ENCODE assay signal across 27 mouse cellular contexts in the genomic region with DNA sequence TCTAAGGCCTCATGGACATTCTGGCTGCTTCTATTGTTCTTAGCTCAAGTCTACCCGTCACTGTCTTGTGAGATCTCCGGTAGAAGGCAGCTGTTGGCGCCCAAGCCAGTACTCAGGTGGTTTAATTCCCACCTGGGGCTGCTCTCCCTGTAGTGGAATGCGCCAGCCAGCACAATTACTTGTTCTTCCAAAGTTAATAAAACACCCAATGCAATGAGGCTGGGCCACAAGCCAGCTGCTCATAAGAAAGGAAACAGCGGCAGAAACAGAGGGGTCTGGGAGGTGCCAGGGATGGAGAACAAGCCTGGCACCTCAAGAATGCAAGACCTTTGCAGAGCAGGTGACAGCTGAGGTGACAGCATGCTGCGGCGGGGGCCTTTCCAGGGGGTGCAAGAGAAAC. TPM values are rescaled to one million over a fixed set of nuclear protein-coding genes. Genes with fewer than 3 reads are reported as not detected.
DNase-seq lines count a peak whose midpoint lies in the region; ATAC-seq and TF ChIP-seq lines count a peak whose summit lies in the region.
"Had no signal": no experiment of that assay in that cellular context is flagged by ENCODE, and none has a peak within 500 bp of the region (broad histone marks: within the 10 kb centered on the region; RNA-seq: fewer than 3 reads in every experiment).

No protein-coding gene starts in this region.

- H3K4me2 ChIP-seq in kidney, embryonic 16.5 days (replicated peaks; ENCODE audit: low read depth, low read length) = no peak overlapping the region
- no peak overlapping the region for H3K4me2 ChIP-seq in hindbrain, embryonic 16.5 days (ENCODE audit: low read length)
- H3K4me2 ChIP-seq: embryonic facial prominence, embryonic 13.5 days; forebrain, embryonic 13.5 days; heart, embryonic 13.5 days; hindbrain, embryonic 12.5 days; hindbrain, embryonic 15.5 days had no signal

- whole genome bisulfite sequencing in kidney, adult 2 months = 35% methylated on average over 7 of the region's 7 CpGs
- 86% methylated on average over 7 of the region's 7 CpGs for WGBS in kidney, embryonic 16.5 days
- 84% methylated on average over 7 of the region's 7 CpGs for WGBS in hindbrain, embryonic 16.5 days

- TF ChIP-seq POLR2A in kidney, adult 2 months (IDR thresholded peaks at IDR 0.05; ENCODE audit: low read depth, low read length) = no peak

- H3K27me3 ChIP-seq in kidney, adult 2 months (replicated peaks; ENCODE audit: control insufficient read depth, insufficient read depth, low read length) = no peaks in the 10 kb centered on the region
- no peaks in the 10 kb centered on the region for H3K27me3 ChIP-seq in kidney, embryonic 16.5 days (ENCODE audit: insufficient read depth, low read length)
- no peaks in the 10 kb centered on the region for H3K27me3 ChIP-seq in hindbrain, embryonic 16.5 days (replicated peaks; ENCODE audit: control insufficient read depth, insufficient read depth, low read length)
- H3K27me3 ChIP-seq: embryonic facial prominence, embryonic 13.5 days; forebrain, embryonic 13.5 days; hindbrain, embryonic 12.5 days; hindbrain, embryonic 15.5 days had no signal

- no peak for ATAC-seq in kidney, embryonic 16.5 days (ENCODE audit: low FRiP score, low TSS enrichment)
- no peak for ATAC-seq in hindbrain, embryonic 16.5 days
- ATAC-seq: activated CD4-positive, CD25-positive, alpha-beta regulatory T cell, adult 4 months; CD4-positive, CD25-positive, alpha-beta regulatory T cell, adult 4 months; forebrain, embryonic 13.5 days; forebrain, embryonic 16.5 days had no signal

- no peak for TF ChIP-seq CTCF in kidney, adult 2 months (conservative IDR thresholded peaks at IDR 0.05; ENCODE audit: insufficient read depth, insufficient read length, low read depth, low read length)

- peaks cover 10% of the 10 kb centered on the region for H3K4me1 ChIP-seq in kidney, adult 2 months (ENCODE audit: control insufficient read depth, insufficient read depth, low read length)
- H3K4me1 ChIP-seq in kidney, embryonic 16.5 days (ENCODE audit: insufficient read depth, low read length) = no peaks in the 10 kb centered on the region
- H3K4me1 ChIP-seq in hindbrain, embryonic 16.5 days (ENCODE audit: control insufficient read depth, insufficient read depth, low read depth, low read length) = peaks cover 5% of the 10 kb centered on the region
- H3K4me1 ChIP-seq: embryonic facial prominence, embryonic 10.5 days; embryonic facial prominence, embryonic 13.5 days; heart, embryonic 10.5 days; heart, embryonic 13.5 days; hindbrain, embryonic 12.5 days had no signal

- no peak overlapping the region for H3K4me3 ChIP-seq in kidney, adult 2 months (ENCODE audit: insufficient read depth, low read depth, low read length)
- no peak overlapping the region for H3K4me3 ChIP-seq in kidney, embryonic 16.5 days (ENCODE audit: low read length)
- no peak overlapping the region for H3K4me3 ChIP-seq in hindbrain, embryonic 16.5 days (ENCODE audit: low read length)
- H3K4me3 ChIP-seq: embryonic facial prominence, embryonic 10.5 days; embryonic facial prominence, embryonic 13.5 days; erythroblast, embryonic 14.5 days; forebrain, embryonic 13.5 days; heart, adult 2 months; heart, embryonic 10.5 days; heart, embryonic 13.5 days; hindbrain, embryonic 12.5 days; hindbrain, embryonic 15.5 days had no signal

- H3K9ac ChIP-seq in kidney, embryonic 16.5 days (replicated peaks; ENCODE audit: low read length) = no peak overlapping the region
- no peak overlapping the region for H3K9ac ChIP-seq in hindbrain, embryonic 16.5 days (ENCODE audit: low read depth, low read length)
- H3K9ac ChIP-seq: forebrain, embryonic 13.5 days; heart, embryonic 13.5 days; hindbrain, embryonic 12.5 days; hindbrain, embryonic 15.5 days had no signal

- no peaks in the 10 kb centered on the region for H3K9me3 ChIP-seq in kidney, embryonic 16.5 days (ENCODE audit: low read length)
- no peaks in the 10 kb centered on the region for H3K9me3 ChIP-seq in hindbrain, embryonic 16.5 days (ENCODE audit: control insufficient read depth, low read length)
- H3K9me3 ChIP-seq: embryonic facial prominence, embryonic 10.5 days; embryonic facial prominence, embryonic 13.5 days; forebrain, embryonic 13.5 days; heart, embryonic 10.5 days; heart, embryonic 13.5 days; hindbrain, embryonic 12.5 days; hindbrain, embryonic 15.5 days had no signal

- H3K36me3 ChIP-seq in kidney, adult 2 months (ENCODE audit: control insufficient read depth, insufficient read depth, low read length) = no peaks in the 10 kb centered on the region
- H3K36me3 ChIP-seq in kidney, embryonic 16.5 days (ENCODE audit: insufficient read depth, low read length) = no peaks in the 10 kb centered on the region
- peaks cover 21% of the 10 kb centered on the region for H3K36me3 ChIP-seq in hindbrain, embryonic 16.5 days (ENCODE audit: control insufficient read depth, insufficient read depth, low read length)
- H3K36me3 ChIP-seq: heart, embryonic 10.5 days; heart, embryonic 13.5 days had no signal

- H3K27ac ChIP-seq in kidney, adult 2 months (ENCODE audit: insufficient read depth, low read depth, low read length) = peak overlapping the region; percentile 53; the same call in 1 of the 2 replicates
- H3K27ac ChIP-seq in kidney, embryonic 16.5 days (ENCODE audit: low read length) = no peak overlapping the region
- no peak overlapping the region for H3K27ac ChIP-seq in hindbrain, embryonic 16.5 days (ENCODE audit: low read depth, low read length)
- H3K27ac ChIP-seq: embryonic facial prominence, embryonic 10.5 days; embryonic facial prominence, embryonic 13.5 days; forebrain, embryonic 13.5 days; heart, adult 2 months; heart, embryonic 10.5 days; heart, embryonic 13.5 days; hindbrain, embryonic 12.5 days; hindbrain, embryonic 15.5 days had no signal

- DNase-seq in kidney, adult 2 months = peak; percentile 89
- DNase-seq in kidney, postnatal 10 days = peak; percentile 74
- DNase-seq in kidney, postnatal 36 days = peak; percentile 86
- DNase-seq in Muller cell, postnatal 12 days (ENCODE audit: inconsistent ontology term) = no peak
- DNase-seq: adrenal gland, adult 8-10 months; adrenal gland, postnatal 25 days; cerebellum, adult 11-12 months; cerebellum, adult 8-10 months; cerebellum, postnatal 10 days; cerebellum, postnatal 36 days; embryo, embryonic 11 days; gastrocnemius, postnatal 10 days; gastrocnemius, postnatal 36 days; heart, adult 2 months had no signal

RNA-seq across cellular contexts. Expression of a gene that starts 7.5 kb away (rescaled TPM):
- 3.8 and 4.1 TPM in 2 replicates for polyA plus RNA-seq in kidney, adult 2 months (2012; rRNA removed)
- polyA plus RNA-seq in kidney, embryonic 16.5 days (2015; fragmentation: Nextera tagmentation; extraction: Ambion mirVana) = 4.9 and 5.2 TPM in 2 replicates
- polyA plus RNA-seq in hindbrain, embryonic 16.5 days (2015; fragmentation: Nextera tagmentation; extraction: Ambion mirVana) = 8.8 and 9.6 TPM in 2 replicates

RNA-seq across cellular contexts. Expression of a gene that starts 20.3 kb away (rescaled TPM):
- polyA plus RNA-seq in kidney, adult 2 months (2012; rRNA removed) = 396 and 408 TPM in 2 replicates
- 275 and 307 TPM in 2 replicates for polyA plus RNA-seq in kidney, embryonic 16.5 days (2015; fragmentation: Nextera tagmentation; extraction: Ambion mirVana)
- 215 and 216 TPM in 2 replicates for polyA plus RNA-seq in hindbrain, embryonic 16.5 days (2015; fragmentation: Nextera tagmentation; extraction: Ambion mirVana)

RNA-seq across cellular contexts. Expression of a gene that starts 21.6 kb away (rescaled TPM):
- 98.8 and 132 TPM in 2 replicates for polyA plus RNA-seq in kidney, adult 2 months (2012; rRNA removed)
- polyA plus RNA-seq in kidney, embryonic 16.5 days (2015; fragmentation: Nextera tagmentation; extraction: Ambion mirVana) = 212 and 222 TPM in 2 replicates
- polyA plus RNA-seq in hindbrain, embryonic 16.5 days (2015; fragmentation: Nextera tagmentation; extraction: Ambion mirVana) = 158 and 175 TPM in 2 replicates
